Mouse (Mus musculus) lung, postnatal 0 days (tissue): ENCODE data around the gene Rab11fip3.

Experiments
- CTCF ChIP-seq: IDR thresholded peaks from 2 replicates; pipeline ENCODE4 v1.5.1; 2016; ENCODE audit warnings: antibody characterized with exemption, mild to moderate bottlenecking
- EP300 ChIP-seq: IDR thresholded peaks from 2 replicates; pipeline ENCODE4 v1.6.1; 2016; ENCODE audit warnings: antibody characterized with exemption, mild to moderate bottlenecking, control low read depth

DNA sequence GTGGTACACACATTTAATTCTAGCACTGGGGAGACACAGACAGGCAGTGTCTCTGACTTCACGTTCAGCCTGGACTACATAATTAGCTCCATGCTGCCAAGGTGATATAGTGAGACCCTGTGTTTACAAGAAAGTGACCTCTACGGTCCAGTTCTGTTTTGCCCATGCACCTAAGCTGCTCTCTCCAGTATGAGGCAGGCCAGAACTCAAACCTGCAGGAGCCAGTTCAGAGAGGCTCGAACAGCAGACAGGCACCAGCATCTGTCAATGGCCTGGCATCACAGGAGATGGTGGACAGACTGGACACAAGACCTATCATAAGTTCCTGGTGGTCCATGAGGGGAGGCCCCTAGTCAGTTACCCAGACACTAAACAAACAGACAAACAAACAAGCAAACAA, 51.0 kb downstream of the Rab11fip3 start:
- TF ChIP-seq EP300 (no peak), CTCF (no peak)
